Mouse (Mus musculus): Measurements from ENCODE around the gene Slc25a33. TPM values are rescaled to one million over a fixed set of nuclear protein-coding genes. Genes with fewer than 3 reads are reported as not detected.
"Not testable (repeated sequence)": the region's sequence is repeated elsewhere in the genome, so short reads cannot be mapped to it uniquely, and the experiment has no call there.

The Slc25a33 gene
- polyA plus RNA-seq (2012; ENCODE audit: insufficient read depth, insufficient read length, missing spikeins): 24.0 and 24.2 TPM in 2 replicates

DNA sequence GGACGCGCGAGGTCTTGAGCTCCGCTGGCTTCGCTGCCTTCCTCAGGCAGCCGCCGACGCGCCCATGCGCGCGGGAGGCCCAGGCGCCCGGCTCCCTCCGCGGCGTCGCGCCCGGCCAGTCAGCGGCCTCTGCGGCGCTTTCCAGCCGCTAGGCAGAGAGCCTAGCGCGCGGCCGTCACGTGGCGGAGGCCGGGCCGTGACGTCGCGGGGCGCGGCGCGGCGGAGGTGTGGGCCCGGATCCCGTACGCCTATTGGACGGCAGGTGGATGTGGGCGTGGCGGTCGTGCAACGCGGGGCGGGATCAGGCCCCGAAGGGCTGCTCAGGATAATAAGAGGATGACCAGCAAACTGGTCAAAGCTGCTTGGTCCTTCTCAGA, at the start of gene Slc25a33:
Gene Slc25a33, minus strand, starts transcription at position 184 of the 377 bp plus-strand sequence.
- H3K27ac ChIP-seq (replicated peaks; ENCODE audit: low read depth, low read length): peak within 1 kb of the TSS; percentile 58
- H3K4me3 ChIP-seq (ENCODE audit: insufficient read depth, low read depth, low read length): peak within 1 kb of the TSS; percentile 75

DNA sequence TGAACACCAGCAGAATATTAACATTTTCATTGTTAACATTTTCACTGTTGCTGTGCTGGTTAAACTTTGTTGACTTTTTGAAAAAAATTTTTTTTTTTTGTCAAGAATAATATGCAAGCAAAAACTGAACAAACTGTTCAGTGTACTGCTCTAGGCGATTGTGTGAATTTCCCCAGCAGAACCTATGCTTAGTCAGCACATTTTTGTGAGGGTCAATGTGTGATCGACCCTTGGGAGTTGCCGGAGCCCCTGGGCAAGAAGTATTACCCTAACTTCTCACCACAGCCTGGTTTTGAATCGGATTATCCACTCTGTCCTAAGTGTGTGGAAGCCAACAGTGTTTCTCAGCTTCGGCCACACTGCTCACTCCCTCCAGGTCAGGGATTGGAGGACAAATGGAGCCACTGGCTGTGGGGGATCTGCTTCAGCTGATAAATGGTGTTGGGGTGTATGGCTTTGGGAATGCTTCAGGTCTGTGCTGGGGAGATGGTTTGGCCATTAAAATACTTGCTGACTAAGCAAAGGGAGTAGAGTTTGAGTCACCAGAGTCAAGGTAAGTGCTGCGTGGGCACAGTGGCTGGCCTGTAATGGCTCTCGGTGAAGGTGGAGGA, 48.6 kb upstream of the Slc25a33 start:
- H3K27ac ChIP-seq (replicated peaks; ENCODE audit: low read depth, low read length): 0 out of 2 replicates have a peak overlapping the region, but pooled peaks have one; percentile 32
- H3K4me1 ChIP-seq (ENCODE audit: control insufficient read depth, insufficient read depth, insufficient read length, low read length): no peaks in the 10 kb centered on the region; the same call in 1 of the 2 replicates

More for the DNA sequence above, at the start of gene Slc25a33:
- peaks cover 4% of the 10 kb centered on the region; the same call in 1 of the 2 replicates for H3K4me1 ChIP-seq (ENCODE audit: control insufficient read depth, insufficient read depth, insufficient read length, low read length)

DNA sequence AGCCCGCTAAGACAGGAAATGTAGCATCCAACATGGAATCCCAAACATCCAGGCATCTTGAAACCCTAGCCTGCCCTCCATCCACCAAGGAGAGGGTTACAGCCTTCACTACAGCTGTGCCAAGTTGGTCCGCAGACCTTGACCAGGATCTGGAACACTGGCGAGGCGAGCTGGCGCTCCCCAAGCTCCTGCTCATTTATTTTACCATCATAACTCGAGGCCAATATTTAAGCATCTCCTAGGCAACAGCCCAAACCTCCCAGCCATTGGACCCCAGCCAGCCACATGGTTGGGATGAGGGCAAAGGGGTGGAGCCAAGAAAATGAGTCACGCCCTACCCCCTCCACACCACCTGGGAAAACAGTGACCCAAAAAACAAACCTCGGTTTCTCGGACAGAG, 48.0 kb upstream of the Slc25a33 start:
- no peaks in the 10 kb centered on the region; the same call in 1 of the 2 replicates for H3K4me1 ChIP-seq (ENCODE audit: control insufficient read depth, insufficient read depth, insufficient read length, low read length)
- no peak overlapping the region for H3K4me3 ChIP-seq (ENCODE audit: insufficient read depth, low read depth, low read length)
- H3K27ac ChIP-seq (replicated peaks; ENCODE audit: low read depth, low read length): no peak overlapping the region

More for the DNA sequence above, 48.6 kb upstream of the Slc25a33 start:
- no peak overlapping the region for H3K4me3 ChIP-seq (ENCODE audit: insufficient read depth, low read depth, low read length)

DNA sequence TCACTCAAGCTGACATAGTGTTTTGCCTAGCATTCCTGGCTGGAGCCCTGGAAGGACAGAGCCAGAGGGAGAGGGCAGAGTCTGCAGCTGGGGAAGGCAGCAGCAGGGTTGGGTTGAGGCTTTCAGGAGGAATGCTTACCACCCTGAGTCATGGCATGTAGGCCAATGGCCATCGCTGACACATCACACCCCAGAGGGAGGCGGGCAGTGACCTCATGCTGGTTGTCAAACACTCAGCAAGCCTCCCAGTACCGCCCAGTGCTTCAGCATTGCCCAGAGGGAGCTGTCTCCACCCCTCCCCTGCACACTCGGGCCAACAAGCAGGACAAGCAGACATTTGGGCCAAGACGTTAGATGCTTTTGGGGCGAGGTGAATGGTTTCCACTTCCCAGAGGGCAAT, 46.5 kb upstream of the Slc25a33 start:
- H3K4me1 ChIP-seq (ENCODE audit: control insufficient read depth, insufficient read depth, insufficient read length, low read length): no peaks in the 10 kb centered on the region; the same call in 1 of the 2 replicates
- no peak overlapping the region for H3K4me3 ChIP-seq (ENCODE audit: insufficient read depth, low read depth, low read length)
- peak overlapping the region; percentile 43 for H3K27ac ChIP-seq (replicated peaks; ENCODE audit: low read depth, low read length)

DNA sequence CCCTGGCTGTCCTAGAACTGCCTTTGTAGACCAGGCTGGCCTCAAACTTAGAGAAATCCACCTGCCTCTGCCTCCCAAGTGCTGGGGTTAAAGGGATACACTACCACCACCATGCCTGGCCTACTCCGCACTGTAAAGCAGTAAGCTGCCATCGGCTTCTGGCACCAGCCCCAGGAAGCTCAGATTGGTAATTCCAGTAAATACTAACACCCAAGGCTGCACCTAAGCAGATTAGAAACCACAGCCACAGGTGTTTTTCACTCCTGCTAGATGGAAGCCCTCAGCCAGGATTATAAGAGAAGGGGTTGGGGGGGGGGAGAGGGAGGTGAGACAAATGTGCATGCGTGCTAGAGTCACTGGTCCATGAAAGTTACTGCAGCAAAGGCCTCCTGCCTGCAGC, 45.1 kb upstream of the Slc25a33 start:
- H3K27ac ChIP-seq (replicated peaks; ENCODE audit: low read depth, low read length): no peak overlapping the region
- no peak overlapping the region for H3K4me3 ChIP-seq (ENCODE audit: insufficient read depth, low read depth, low read length)
- H3K4me1 ChIP-seq (ENCODE audit: control insufficient read depth, insufficient read depth, insufficient read length, low read length): no peaks in the 10 kb centered on the region; the same call in 1 of the 2 replicates

DNA sequence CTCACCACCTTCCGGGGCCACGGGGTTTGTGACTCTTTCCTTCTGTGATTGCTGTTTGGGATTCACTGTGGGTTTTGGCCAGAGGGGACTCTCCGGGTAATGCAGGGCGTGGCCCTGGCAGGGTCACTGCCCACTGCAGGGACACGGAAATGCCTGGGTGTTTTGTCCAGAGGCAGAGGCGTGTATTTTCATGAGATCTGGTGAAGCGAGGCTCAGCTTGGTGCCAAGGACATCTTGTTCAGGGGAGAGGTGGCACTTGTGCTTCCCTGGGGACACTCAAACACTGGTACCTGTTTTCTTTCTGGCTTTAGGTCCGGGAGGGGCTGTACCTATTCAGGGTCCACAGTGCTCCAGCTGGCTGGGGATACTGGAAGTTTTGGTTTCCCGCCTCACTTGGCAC, 42.5 kb upstream of the Slc25a33 start:
- no peak overlapping the region for H3K27ac ChIP-seq (replicated peaks; ENCODE audit: low read depth, low read length)
- H3K4me3 ChIP-seq (ENCODE audit: insufficient read depth, low read depth, low read length): no peak overlapping the region
- H3K4me1 ChIP-seq (ENCODE audit: control insufficient read depth, insufficient read depth, insufficient read length, low read length): no peaks in the 10 kb centered on the region; the same call in 1 of the 2 replicates

DNA sequence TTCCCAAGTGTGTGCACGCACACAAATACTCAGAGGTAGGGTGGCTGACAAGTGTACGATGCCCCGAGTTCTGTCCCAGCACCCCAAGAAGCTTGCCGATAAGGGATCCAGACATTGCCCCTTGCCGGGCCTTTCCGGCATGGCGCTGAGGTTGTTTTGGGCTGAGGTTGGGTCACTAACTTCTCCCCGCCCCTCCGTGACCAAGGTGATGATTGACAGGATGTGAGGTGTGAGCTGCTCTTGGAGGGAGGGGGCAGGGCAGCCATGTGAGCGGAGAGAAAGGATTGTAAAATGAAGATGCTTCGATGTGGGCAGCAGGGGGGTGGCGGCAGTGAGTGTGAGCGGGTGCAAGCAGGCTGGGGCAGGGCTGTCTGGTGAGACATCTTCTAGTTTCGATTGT, 41.5 kb upstream of the Slc25a33 start:
- H3K27ac ChIP-seq (replicated peaks; ENCODE audit: low read depth, low read length): no peak overlapping the region
- no peak overlapping the region for H3K4me3 ChIP-seq (ENCODE audit: insufficient read depth, low read depth, low read length)
- H3K4me1 ChIP-seq (ENCODE audit: control insufficient read depth, insufficient read depth, insufficient read length, low read length): no peaks in the 10 kb centered on the region

DNA sequence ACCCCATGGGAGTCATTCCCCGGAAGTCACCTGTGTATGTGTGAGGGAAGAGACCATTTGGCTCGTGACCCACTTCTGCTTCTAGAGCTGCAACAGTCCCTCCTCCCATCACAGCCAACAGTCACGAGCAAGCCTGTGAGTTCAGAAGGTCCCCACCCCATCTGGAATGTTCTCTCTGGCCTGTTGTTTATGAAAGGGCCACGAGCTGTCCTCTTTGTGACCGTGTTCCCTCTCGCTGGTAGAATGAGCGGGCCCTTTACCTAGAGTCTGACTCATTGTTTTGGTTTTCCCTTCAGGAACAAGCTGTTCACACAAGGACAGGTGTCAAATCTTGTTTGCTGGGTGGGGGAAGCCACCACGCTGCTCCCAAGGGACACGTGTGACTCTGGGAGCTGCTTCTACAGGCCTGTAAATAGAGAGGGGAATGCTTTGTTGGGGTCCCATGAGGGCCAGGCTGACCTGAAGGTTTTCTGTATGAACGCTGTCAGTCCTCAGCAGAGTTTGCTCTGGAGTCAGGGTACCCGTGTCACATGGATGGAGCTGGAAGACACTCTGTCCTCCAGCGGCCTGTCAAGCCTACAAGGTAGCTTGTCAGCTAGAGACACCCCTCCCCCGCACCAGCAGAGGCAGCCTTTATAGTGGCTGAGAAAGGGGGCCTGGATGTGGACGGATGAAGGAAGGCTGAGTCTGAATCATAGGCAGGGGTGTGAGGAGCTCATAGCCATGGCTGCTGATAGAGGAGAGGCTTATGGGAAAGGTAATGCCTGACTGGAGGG, 39.5 kb upstream of the Slc25a33 start:
- Histone ChIP-seq H3K4me3 (ENCODE audit: insufficient read depth, low read depth, low read length) (no peak overlapping the region), H3K4me1 (ENCODE audit: control insufficient read depth, insufficient read depth, insufficient read length, low read length) (no peaks in the 10 kb centered on the region), H3K27ac (replicated peaks; ENCODE audit: low read depth, low read length) (no peak overlapping the region)

DNA sequence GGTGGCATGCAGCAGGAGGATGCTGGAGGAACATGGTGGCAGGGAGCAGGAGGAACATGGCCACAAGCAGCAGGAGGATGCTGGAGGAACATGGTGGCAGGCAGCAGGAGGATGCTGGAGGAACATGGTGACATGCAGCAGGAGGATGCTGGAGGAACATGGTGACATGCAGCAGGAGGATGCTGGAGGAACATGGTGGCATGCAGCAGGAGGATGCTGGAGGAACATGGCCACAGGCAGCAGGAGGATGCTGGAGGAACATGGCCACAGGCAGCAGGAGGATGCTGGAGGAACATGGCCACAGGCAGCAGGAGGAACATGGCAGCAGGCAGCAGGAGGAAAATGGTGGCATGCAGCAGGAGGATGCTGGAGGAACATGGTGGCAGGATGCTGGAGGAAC, 36.3 kb upstream of the Slc25a33 start:
- H3K27ac ChIP-seq (replicated peaks; ENCODE audit: low read depth, low read length); H3K4me3 ChIP-seq (ENCODE audit: insufficient read depth, low read depth, low read length); H3K4me1 ChIP-seq (ENCODE audit: control insufficient read depth, insufficient read depth, insufficient read length, low read length): not testable (repeated sequence)

DNA sequence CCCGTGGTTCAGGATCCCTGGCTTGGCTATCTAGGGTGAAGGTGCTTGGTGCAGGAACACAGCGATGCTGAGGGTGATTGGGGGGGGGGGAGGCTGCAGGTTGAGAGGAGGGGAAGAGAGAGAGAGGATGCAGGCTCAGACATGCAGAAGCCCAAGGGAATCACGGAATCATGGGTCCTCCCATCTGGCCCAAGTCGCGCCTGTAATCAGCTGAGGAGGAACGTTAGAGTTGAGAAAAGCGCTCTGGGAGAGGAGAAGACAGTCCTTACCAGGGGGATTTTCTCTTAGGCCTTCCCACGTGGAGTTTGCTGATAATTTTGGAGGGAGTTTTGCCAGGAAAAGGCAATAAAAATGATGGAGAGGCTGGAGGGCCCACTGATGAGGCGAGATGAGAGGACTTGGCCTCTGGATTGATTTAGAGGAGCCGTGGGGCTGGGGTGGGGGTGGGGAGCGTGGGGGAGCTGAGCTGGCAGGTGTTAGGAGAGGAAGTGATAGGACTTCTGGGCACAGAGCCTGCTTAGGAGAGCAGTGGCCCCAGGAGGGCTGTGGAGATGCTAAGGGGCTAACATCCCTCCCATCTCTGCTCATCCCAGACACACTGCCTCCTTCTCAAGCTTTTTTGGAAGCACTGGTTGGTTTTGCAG, 34.6 kb upstream of the Slc25a33 start:
- H3K4me1 ChIP-seq (ENCODE audit: control insufficient read depth, insufficient read depth, insufficient read length, low read length): no peaks in the 10 kb centered on the region
- H3K27ac ChIP-seq (replicated peaks; ENCODE audit: low read depth, low read length): no peak overlapping the region
- no peak overlapping the region for H3K4me3 ChIP-seq (ENCODE audit: insufficient read depth, low read depth, low read length)

DNA sequence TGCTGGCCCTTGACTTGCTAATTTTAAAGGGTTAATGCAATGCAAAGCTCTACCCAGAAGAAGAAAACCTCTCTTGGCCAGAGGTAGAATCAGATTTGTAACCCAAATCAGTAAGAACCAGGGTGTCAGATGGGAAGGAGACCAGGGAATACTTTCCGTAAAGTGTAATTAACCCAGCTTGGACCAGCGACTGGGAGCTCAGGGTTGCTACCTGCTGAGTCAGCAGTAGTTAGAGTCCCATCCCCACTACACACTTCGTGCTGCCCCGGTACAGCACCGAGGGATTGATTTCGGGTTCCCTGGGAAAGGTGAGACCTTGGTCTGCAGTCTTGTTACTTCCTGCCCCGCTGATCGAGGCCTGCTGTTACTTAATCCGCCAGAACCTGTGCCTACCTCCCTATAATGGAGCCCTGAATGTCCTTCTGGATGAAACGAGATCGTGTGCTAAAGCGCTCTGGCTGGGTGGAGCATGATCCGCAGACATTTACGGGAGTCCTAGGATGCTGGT, 34.0 kb upstream of the Slc25a33 start:
- H3K27ac ChIP-seq (replicated peaks; ENCODE audit: low read depth, low read length): no peak overlapping the region
- H3K4me3 ChIP-seq (ENCODE audit: insufficient read depth, low read depth, low read length): no peak overlapping the region
- no peaks in the 10 kb centered on the region for H3K4me1 ChIP-seq (ENCODE audit: control insufficient read depth, insufficient read depth, insufficient read length, low read length)

DNA sequence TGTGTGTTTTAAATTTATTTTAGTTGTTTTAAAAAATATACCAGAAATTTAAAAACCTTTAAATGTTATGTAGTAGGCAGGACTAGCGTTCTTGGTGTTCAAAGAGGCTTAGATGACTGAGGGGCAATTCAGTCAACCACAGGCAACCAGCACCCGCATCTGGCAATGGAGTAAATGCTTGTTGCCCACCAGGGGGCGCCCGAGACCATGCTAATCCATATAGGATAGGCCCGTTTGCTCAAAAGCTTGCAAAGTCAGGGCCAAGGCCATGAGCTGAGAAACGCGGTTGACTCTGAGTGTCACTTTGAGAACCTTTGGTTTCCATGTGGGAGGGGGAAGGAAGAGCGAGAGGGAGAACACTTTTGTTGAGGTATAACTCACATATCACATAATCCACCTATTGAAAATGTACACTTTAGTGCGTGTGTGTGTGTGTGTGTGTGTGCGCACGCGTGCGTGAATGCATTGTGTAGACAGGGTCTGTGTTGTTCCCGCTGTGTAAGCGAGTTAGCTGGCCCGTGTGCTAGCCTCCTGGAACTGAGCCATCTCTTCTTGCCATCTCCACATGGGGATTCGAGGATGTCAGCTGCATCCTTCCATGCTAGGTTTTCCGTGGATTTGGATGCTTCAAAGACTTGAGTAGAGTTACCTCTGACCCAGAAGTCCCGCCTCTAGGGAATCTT, 32.8 kb upstream of the Slc25a33 start:
- Histone ChIP-seq H3K4me3 (ENCODE audit: insufficient read depth, low read depth, low read length) (no peak overlapping the region), H3K27ac (replicated peaks; ENCODE audit: low read depth, low read length) (no peak overlapping the region), H3K4me1 (ENCODE audit: control insufficient read depth, insufficient read depth, insufficient read length, low read length) (no peaks in the 10 kb centered on the region)

DNA sequence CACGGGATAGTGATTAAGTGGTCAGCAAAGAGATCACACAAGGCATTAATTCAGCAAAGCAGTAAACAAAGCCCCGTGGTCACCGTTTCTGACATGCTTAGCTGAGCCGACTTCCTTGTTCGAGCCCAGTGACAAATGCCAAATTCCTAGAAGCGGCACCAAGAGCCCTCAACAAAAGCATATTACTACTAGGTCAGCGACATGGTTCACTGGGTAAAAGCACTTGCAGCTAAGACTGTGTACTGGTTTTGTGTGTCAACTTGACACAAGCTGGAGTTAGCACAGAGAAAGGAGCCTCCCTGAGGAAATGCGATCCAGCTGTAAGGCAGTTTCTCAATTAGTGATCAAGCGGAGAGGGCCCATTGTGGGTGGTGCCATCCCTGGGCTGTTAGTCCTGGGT, 28.2 kb upstream of the Slc25a33 start:
- H3K27ac ChIP-seq (replicated peaks; ENCODE audit: low read depth, low read length): no peak overlapping the region
- no peak overlapping the region for H3K4me3 ChIP-seq (ENCODE audit: insufficient read depth, low read depth, low read length)
- H3K4me1 ChIP-seq (ENCODE audit: control insufficient read depth, insufficient read depth, insufficient read length, low read length): peaks cover 10% of the 10 kb centered on the region; the same call in 1 of the 2 replicates

DNA sequence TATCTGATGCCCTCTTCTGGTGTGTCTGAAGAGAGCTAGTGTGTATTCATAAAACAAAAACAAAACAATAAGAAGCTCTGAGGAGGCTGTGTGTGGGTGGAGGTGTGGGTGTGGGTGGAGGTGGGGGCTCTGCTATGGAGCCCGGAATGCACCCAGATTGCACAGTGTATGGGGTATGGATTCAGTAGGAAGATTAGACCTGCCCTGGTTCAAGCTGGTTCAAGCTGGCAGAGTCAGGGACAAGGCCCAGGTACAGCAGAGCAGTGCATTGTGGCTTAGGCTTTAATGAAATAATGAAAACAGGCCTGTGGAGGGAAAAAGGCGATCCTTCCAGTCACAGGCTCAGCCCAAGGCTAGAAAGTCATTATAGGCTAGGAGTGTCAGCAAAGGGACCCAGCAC, 26.5 kb upstream of the Slc25a33 start:
- Histone ChIP-seq H3K4me3 (ENCODE audit: insufficient read depth, low read depth, low read length) (no peak overlapping the region), H3K27ac (replicated peaks; ENCODE audit: low read depth, low read length) (no peak overlapping the region), H3K4me1 (ENCODE audit: control insufficient read depth, insufficient read depth, insufficient read length, low read length) (peaks cover 11% of the 10 kb centered on the region; the same call in 1 of the 2 replicates)

DNA sequence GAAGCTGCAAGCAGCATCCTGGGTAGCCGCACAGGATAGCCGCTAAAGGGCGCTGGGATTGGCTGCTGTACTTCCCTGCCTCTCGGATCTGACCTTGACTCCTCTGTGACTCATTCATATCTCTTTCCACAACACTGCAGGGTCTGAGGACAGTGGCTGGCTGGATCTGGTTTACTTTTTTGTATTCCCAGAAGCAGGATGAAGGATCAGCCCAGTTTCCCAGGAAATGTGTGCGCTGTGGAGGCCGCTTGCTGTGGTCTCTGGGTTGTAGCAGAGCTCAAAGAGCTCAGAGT, 26.0 kb upstream of the Slc25a33 start:
- H3K4me3 ChIP-seq (ENCODE audit: insufficient read depth, low read depth, low read length): no peak overlapping the region
- peaks cover 11% of the 10 kb centered on the region; the same call in 1 of the 2 replicates for H3K4me1 ChIP-seq (ENCODE audit: control insufficient read depth, insufficient read depth, insufficient read length, low read length)
- H3K27ac ChIP-seq (replicated peaks; ENCODE audit: low read depth, low read length): peak overlapping the region; percentile 27; the same call in 1 of the 2 replicates
